Mouse (Mus musculus): ENCODE measurements around the gene Inha.

GRCm38 (mm10) chr1:75458025-75458788 is 48.7 kb upstream of the Inha start:
- TF ChIP-seq CTCF (IDR thresholded peaks at IDR 0.05; ENCODE audit: low read depth, low read length) (no peak), POLR2A (IDR thresholded peaks at IDR 0.05; ENCODE audit: extremely low read depth, insufficient read depth, low read length) (no peak)

Measured in liver, adult 2 months (tissue).